Mouse (Mus musculus): ENCODE results near the gene Arl10.
"Not testable (repeated sequence)": the region's sequence is repeated elsewhere in the genome, so short reads cannot be mapped to it uniquely, and the experiment has no call there.

Gene Arl10

DNA sequence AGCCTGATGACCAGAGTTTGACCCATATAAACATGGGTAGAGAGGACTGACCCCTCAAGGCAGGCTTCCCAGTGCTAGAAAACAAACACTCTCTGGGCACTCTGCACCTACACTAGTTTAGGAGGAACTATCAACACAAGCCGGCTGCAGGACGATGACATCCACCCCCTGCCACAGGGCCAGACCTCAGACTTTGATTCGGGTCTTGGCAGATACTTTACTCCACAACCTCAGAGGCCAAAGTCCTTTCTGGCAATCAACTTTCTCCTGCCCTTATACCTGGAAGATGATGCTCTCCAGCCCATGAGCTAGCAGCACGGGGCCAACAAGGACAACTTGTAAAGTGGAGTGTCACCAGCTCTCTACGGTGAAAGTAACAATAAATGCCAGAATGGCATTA, 8.0 kb downstream of the Arl10 start:
- no peak for DNase-seq

DNA sequence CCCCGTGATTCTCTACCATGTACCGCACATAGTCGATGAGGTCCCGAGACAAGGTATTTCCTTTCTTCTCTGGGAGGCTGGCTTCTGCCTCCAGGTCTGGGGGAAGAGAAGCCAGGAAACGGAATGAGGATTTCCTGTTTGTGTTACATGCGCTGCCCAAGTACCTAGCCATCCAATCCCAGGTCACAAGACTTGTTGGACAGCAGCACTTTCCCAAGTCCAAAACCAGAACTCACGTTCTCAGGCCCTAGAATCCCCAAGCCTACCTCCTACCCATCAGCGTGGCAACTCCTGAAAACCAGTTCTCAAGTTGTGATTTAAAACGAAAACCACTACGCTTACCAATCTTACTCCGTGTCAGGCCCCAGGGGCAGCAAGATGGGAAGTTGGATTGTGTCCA, 11.0 kb downstream of the Arl10 start:
- no peak for DNase-seq

DNA sequence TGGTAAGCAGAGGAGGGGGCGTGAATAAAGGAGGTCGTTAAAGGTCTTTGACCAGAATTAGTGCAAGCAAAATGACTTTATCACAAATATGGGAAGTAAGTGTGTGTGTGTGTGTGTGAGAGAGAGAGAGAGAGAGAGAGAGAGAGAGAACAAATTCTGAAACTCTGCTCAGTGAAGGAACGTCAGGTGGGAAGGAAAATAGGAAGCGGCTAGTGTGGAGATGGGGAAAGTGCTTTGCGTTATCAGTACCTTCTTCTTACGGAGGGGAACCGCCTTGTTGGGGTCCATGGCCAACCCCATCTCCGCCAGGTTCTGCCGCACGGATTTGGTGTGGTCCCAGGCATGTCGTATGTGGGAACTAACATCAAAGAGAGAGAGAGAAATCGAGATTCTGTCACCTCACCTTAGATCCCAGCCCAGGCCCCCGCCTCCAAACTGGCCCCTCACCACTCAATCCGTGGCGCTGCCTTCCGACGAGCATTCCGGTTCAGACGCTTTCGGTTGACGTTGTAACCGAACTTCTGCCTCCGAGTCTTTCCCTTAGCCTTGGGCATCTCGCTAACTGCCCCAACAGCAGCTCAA, 14.7 kb downstream of the Arl10 start:
- DNase-seq = no peak

- peak; percentile 96 for DNase-seq
Observed at GRCm38 (mm10) chr13:54589996-54590951, 15.5 kb downstream of the Arl10 start, which contains the start of the genes Nop16 and Higd2a. TSS of gene Nop16 (minus strand) at chr13:54590090. TSS of gene Higd2a (plus strand) at chr13:54590207.

- DNase-seq = no peak
Observed at GRCm38 (mm10) chr13:54591776-54592356, 17.1 kb downstream of the Arl10 start.

- no peak for DNase-seq
Observed at GRCm38 (mm10) chr13:54593617-54594016, 18.8 kb downstream of the Arl10 start.

DNA sequence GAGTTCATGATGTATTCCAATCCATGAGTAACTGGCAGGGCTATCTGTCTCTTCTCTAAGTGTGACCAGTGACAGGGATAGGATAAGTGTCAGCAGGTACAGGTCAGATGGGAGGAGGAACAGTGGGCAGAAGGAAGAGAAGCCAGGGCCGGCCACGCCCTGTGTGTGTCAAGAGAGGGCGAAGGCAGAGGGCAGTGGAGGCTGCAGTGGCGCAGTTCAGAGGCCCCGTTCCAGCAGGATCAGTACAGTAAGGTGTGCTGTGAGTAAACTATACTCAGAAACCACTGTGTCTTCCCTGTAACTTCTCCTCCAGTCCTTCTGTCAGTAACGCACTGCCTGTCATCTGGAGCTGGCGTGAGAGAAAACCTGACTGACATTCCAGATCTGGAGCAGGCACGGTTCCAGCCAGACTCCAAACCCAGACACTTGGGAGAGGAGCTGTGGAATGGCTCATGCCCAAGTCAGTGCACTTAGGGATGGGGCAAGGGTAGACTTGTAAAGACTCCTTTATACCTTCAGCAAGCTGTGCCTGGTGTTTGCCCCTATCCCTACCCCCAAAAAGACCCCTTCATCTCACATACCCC, 21.4 kb downstream of the Arl10 start:
- no peak for DNase-seq

DNA sequence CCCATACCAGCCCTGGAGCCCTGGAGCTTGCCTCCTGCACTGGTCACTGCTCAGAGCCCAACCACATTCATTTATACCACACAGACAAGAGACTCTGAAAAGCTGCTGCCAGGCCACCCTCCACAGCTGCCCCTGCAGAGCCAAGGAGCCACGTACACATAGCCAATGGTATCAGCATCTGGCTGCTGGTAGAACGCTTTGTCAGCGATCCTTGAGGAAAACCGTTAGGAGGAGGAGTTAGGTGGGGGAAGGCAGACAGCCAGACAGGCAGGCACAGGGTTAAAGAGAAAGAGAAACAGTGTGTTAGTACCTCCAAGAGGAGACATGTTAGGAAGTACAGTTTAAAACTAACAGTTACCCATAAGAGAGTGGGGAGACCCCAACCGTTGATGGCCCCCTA, 22.1 kb downstream of the Arl10 start:
- DNase-seq = no peak

GRCm38 (mm10) chr13:54598622-54599143, 23.9 kb downstream of the Arl10 start:
- no peak for DNase-seq

- DNase-seq = no peak
Observed at GRCm38 (mm10) chr13:54602639-54603111, 27.9 kb downstream of the Arl10 start.

DNA sequence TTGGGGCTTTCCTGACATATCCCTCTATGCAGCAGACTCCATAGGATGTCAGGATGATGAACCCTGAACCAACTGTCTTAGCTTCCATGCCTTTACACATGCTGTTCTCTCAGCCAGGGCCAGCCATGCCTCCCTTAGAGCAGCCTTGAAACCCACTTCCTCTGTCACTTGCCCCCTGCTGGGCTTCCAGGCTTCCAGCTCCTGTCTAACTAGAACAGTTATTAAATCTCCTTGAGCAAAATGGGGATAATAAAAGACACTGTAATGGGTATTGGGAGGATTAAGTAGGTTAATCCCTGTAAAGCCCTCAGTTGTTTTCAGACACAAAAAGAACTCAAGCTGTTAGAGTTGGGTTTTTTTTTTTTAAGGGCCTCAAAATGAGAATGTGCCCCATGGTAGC, 28.7 kb downstream of the Arl10 start:
- DNase-seq = peak; percentile 27

GRCm38 (mm10) chr13:54604221-54604620, 29.4 kb downstream of the Arl10 start:
- no peak for DNase-seq

DNA sequence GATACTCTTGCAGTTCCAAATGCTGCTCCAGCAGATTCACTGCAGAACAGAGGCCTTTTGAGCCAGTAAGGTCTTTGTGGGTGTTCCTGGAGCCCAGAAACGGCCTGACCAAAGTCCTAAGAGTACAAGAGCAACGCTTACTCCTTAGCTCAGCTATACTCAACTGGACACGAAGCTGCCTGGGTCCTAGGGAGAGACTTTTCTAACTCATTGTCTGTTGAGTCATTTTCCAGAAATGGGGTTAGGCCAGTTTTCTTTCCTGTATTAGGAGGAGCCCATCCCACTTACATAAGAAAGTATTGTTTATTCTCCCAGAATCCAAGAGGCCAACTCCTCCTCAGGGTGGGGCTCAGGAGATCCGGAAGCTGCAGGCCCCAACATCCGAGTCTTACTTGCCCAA, 30.6 kb downstream of the Arl10 start:
- DNase-seq = no peak

DNA sequence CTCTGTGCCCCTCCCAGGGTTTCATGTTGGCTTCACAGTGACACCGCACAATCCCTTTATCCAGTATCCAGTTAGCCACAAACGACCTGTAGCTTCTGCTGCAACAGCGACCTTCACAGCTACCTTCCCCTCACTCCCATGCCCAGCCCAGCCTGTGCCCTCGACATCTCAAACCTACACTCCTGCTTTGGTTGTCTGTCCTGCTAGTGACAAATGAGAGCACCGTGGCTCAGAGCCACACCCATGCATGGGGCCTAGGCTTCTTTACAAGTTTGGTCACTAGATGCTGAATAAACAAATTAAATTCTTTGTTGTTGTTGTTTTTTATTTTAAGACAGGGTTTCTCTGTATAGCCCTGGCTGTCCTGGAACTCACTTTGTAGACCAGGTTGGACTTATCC, 32.4 kb downstream of the Arl10 start:
- no peak for DNase-seq

DNA sequence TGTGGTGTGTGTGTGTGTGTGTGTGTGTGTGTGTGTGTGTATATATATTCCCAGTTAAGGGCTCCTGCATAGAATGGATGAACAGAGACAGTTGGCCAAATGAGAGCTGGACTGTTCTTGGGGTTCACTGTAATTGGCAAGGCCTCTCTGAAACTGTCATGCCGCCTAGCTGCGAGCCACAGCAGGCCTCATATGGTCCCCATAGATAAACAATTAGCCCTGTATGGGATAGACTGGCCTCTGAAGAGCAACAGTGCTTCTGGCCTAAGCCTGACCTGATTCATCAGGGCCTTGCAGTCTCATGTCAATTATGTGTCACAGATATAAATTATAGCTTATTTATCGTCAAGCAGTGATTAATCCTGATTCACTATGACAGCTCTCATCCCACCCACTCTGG, 33.2 kb downstream of the Arl10 start:
- DNase-seq = no peak

GRCm38 (mm10) chr13:54608666-54609065, 33.9 kb downstream of the Arl10 start:
- no peak for DNase-seq

GRCm38 (mm10) chr13:54609301-54609700, 34.5 kb downstream of the Arl10 start:
- no peak for DNase-seq

DNA sequence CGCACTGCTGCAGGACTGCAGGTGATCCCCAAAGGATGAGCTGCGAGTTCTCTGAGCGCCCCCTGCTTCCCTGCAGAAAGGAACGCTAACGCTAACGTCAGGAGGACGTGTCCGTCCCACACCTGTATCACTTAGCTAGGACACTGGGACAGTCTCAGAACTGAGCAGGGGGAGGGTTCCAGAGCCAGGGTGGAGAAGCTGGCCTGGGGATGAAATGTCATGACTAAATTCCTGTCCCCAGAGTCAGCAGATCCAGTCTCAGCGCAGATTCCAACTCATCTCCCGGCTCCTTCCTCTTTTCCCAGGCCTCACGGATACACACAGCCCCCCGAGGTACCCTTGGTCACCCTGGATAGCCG, 35.8 kb downstream of the Arl10 start:
- DNase-seq = peak; percentile 22

- DNase-seq = peak; percentile 92
Observed at GRCm38 (mm10) chr13:54610972-54611754, 36.3 kb downstream of the Arl10 start, which contains the start of gene Cltb. TSS of gene Cltb (minus strand) at chr13:54611344.

GRCm38 (mm10) chr13:54613141-54613540, 38.3 kb downstream of the Arl10 start:
- DNase-seq = not testable (repeated sequence)

- no peak for DNase-seq
Observed at GRCm38 (mm10) chr13:54616307-54616706, 41.5 kb downstream of the Arl10 start.

DNA sequence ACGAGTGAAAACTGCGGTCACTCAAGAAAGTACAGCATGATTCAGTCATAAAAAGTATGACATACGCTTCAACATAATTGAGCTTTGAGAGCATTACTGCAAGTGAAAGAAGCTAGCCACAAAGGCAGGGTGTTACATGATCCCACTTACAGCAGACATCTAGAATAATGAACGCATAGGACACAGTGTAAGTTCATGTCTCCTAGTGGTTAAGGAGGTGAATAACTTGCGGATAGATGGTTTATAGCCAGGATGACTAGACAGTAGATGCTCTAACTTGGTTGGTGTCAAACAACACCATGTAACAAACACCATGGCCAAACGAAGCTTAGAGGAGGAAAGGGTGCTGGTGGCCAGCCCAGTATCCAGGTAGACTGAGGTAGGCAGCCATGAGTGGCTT, 42.2 kb downstream of the Arl10 start:
- DNase-seq = no peak
